Mouse (Mus musculus): Measurements from ENCODE around the gene Kcnip4. TPM values are rescaled to one million over a fixed set of nuclear protein-coding genes. Genes with fewer than 3 reads are reported as not detected.

Kcnip4 gene
- polyA plus RNA-seq, 1 experiment from 2014 or later: 5.2 TPM

DNA sequence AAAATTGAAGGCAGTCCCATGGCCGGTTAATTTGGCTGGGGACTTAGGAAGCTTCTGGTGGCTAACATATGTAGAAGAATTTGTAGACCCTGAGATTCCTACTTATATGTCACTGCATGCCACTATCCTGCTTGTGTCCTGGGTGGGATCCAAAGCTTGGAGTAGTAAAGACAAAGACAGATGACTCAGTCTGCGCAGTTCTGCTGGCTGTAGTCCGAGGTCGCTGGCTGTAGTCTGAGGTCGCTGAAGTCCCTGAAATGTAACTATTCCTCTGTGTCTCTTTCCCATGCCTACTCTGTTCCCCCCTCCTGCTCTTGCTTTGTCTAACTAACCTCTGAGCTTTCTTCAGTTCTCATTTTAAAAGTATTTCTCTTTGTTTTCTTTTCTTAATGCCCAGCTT, 1114.4 kb downstream of the Kcnip4 start:
- H3K4me1 ChIP-seq: no peaks in the 10 kb centered on the region
- no peak overlapping the region for H3K4me2 ChIP-seq (replicated peaks)
- no peak overlapping the region for H3K4me3 ChIP-seq
- no peak overlapping the region for H3K27ac ChIP-seq (replicated peaks)
- no peak overlapping the region for H3K9ac ChIP-seq (replicated peaks)
- WGBS: 72% methylated on average over 5 of the region's 5 CpGs
- no peak for ATAC-seq (replicated peaks)
- no peaks in the 10 kb centered on the region for H3K36me3 ChIP-seq
- H3K9me3 ChIP-seq: no peaks in the 10 kb centered on the region
- no peaks in the 10 kb centered on the region for H3K27me3 ChIP-seq

DNA sequence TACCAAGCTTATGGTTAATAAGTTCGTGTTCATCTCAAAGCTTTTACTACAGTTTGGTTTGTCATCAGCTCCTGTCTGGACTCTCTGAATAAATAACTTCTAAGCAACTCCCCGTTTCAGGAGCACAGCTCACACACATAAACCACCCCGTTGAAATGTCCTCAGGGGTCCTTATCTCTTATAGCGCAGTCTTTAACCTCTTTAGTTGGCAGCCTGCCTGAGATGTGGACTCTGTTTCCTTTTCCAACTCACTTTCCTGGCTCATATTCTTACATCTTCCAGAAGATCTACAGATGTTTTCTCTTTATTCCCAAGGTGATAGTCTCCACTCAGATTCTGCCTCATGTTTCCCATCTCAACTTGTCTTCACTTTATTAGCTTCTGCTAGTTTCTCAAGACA, 1116.4 kb downstream of the Kcnip4 start:
- Histone ChIP-seq H3K9me3 (no peaks in the 10 kb centered on the region), H3K4me3 (no peak overlapping the region), H3K9ac (replicated peaks) (no peak overlapping the region), H3K36me3 (no peaks in the 10 kb centered on the region), H3K4me2 (replicated peaks) (no peak overlapping the region), H3K27me3 (no peaks in the 10 kb centered on the region), H3K4me1 (no peaks in the 10 kb centered on the region), H3K27ac (replicated peaks) (no peak overlapping the region)
- 87% methylated on average over 4 of the region's 4 CpGs for WGBS
- ATAC-seq (replicated peaks): no peak

DNA sequence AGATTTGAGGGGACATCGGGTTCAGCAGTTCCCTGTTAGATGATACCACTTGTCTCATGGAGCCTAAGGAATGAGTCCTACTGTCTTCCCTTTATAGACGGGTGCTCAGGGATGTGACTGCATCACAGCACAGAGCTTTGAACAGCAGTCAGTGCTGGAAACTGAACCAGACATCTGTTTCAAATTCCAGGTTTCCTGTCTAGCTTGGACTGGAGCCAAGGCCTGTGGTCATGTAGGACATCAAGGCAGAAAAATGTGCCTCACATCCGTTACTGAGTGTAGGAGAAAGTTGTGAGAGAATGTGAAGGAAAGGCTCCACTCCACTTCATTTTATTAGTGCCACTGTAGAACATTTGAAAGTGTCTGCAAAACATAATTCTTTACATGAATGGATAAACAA, 1122.2 kb downstream of the Kcnip4 start:
- no peak overlapping the region for H3K4me2 ChIP-seq (replicated peaks)
- no peaks in the 10 kb centered on the region for H3K27me3 ChIP-seq
- no peak overlapping the region for H3K4me3 ChIP-seq
- H3K9me3 ChIP-seq: no peaks in the 10 kb centered on the region
- no peaks in the 10 kb centered on the region for H3K4me1 ChIP-seq
- no peak overlapping the region for H3K9ac ChIP-seq (replicated peaks)
- 87% methylated on average over 3 of the region's 3 CpGs for WGBS
- no peak overlapping the region for H3K27ac ChIP-seq (replicated peaks)
- peaks cover 4% of the 10 kb centered on the region; the same call in 1 of the 2 replicates for H3K36me3 ChIP-seq
- no peak for ATAC-seq (replicated peaks)

DNA sequence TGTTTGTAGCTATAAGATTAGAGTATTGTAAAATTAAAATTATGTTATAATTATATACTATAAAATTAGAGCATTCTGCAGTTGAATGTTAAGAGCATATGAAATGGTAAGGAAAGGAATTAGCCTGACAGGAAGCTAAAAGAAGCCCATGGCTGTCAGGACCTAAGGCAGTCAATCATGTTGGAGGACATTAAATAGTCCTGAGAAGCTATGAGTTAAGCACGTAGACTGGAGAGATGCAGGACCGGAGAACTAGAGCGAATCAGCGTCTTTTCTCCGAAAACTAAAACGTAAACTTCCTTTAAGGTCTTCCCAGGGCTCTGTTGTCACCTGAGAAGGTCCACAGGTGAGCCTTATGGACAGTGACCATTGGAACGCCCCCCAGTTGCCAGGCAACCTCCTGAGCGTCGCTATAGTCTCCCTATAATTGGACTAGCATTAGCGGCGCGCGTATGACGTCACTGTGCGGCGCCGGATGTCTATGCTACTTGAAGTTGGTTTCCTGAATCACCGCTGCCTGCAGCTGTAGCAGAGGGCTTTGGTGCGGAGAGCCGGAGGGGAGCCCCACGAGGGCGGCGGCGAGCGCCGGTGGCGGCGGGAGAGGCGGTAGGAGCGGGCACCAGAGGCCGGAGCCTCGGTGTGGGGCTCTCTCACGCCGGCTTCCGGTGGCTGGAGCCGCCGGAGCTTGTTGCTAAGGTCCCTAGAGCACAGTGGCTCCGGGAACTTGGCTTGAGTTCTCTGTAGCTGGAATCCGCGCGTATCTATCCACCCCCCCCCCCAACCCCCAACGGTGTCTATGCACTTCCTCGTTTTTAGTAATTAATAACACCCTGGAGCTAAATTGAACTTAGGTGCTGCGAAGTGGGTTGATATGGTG, 1152.6 kb downstream of the Kcnip4 start:
- Histone ChIP-seq H3K27me3 (no peaks in the 10 kb centered on the region), H3K4me3 (peak overlapping the region; percentile 82), H3K9me3 (no peaks in the 10 kb centered on the region), H3K4me1 (peaks cover 10% of the 10 kb centered on the region), H3K27ac (replicated peaks) (peak overlapping the region; percentile 68), H3K9ac (replicated peaks) (peak overlapping the region; percentile 65), H3K4me2 (replicated peaks) (peak overlapping the region; percentile 51), H3K36me3 (peaks cover 12% of the 10 kb centered on the region; the same call in 1 of the 2 replicates)
- ATAC-seq (replicated peaks): peak; percentile 100
- WGBS: under 1% methylated on average over 44 of the region's 44 CpGs

DNA sequence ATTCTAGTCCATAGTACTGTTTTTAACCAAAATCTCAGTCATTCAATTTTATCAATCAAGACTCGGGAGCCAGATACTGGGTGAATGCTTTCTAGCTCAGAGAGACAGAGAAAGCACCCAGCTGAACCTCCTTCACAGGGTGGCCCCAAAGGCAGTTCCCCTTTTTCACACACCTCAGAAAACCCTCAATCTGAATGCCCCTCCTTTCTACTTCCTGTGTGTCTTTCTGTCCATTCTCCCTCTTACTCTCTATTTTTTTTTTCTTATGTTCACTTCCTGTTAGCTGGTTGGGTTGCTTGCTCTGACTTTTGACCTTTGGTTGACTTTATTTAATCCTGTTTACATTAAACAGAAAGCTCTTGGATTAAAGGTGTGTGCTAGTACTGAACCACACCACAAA, 1175.4 kb downstream of the Kcnip4 start:
- H3K4me1 ChIP-seq: no peaks in the 10 kb centered on the region
- H3K4me3 ChIP-seq: no peak overlapping the region
- WGBS: 88% methylated on average over 1 of the region's 1 CpGs
- H3K9me3 ChIP-seq: no peaks in the 10 kb centered on the region
- H3K4me2 ChIP-seq (replicated peaks): no peak overlapping the region
- no peak overlapping the region for H3K27ac ChIP-seq (replicated peaks)
- no peaks in the 10 kb centered on the region for H3K36me3 ChIP-seq
- no peak overlapping the region for H3K9ac ChIP-seq (replicated peaks)
- H3K27me3 ChIP-seq: no peaks in the 10 kb centered on the region
- no peak for ATAC-seq (replicated peaks)

DNA sequence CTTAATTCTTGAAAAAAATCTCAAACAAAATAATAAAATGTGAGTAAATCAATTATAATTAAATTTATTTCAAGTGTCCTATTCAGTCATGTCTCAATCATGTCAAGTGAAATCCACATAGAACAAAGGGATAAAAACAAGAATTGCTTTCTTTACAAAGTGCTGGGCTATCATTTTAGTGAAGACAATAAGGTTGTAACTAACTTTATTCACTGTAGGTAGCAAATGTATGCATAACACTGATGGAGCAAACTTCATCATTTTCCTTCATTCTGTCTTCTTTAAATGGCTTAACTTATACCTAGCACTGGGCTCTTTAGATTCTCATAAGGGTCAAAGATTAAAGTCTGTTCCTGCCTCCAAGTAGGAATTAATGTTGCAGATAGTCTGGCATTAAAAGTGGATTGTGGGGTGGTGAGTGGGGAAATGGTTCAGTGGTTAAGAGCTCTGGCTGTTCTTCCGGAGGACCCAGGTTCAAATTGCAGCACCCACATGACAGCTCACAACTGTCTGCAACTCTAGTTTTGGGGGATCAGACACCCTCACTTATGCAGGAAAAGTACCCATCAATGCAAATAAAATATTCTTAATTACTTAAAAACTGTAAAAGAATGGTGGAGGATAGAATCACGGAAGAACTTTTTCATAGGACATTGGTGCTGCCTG, 1178.6 kb downstream of the Kcnip4 start:
- no peak; the same call in 1 of the 2 replicates for ATAC-seq (replicated peaks)
- no peaks in the 10 kb centered on the region for H3K36me3 ChIP-seq
- no peaks in the 10 kb centered on the region for H3K9me3 ChIP-seq
- H3K27me3 ChIP-seq: no peaks in the 10 kb centered on the region
- WGBS: 93% methylated on average over 2 of the region's 2 CpGs
- no peak overlapping the region for H3K4me2 ChIP-seq (replicated peaks)
- H3K9ac ChIP-seq (replicated peaks): no peak overlapping the region
- H3K4me1 ChIP-seq: no peaks in the 10 kb centered on the region
- no peak overlapping the region for H3K4me3 ChIP-seq
- no peak overlapping the region for H3K27ac ChIP-seq (replicated peaks)

DNA sequence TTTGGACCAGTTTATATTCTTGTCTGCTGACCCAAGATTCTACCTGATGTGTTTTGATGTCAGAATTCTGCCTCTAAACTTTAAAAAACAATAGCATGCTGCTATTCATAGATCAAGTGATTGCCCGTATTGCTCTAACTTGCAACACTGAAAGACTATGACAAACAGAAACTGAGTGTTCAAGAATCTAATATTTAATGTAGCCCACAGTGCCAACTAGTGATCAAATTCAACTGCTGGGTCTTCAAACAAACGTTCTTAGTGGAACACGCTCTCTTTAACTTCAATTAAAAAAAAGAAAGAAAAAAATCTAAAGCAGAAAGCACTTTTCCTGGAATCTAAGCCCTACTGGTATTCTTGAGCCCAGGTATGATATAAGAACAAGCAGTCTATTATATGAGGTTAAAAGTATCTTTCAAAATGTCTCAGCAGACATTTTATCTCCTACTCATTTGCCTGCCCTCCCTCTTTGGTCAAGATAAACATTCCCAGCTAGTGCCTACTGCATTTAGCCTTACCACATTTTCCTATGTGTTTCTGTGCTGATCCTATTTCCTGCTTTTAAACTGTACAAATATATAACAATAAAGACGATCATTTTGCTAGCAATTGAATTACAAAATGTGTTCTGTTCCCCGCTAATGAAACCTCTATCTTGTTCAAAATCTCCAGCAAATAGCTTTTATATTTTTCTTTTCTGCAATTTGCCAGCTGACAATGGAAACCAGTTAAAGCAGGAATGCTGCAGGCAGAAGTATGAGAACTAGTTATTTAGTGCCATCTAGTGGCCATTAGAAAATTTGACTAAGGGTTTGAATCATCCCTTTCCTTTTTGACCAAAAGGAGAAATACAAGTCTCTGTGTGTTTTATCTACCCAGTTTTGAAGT, 1179.4 kb downstream of the Kcnip4 start:
- Histone ChIP-seq H3K27ac (replicated peaks) (no peak overlapping the region), H3K9ac (replicated peaks) (no peak overlapping the region)

DNA sequence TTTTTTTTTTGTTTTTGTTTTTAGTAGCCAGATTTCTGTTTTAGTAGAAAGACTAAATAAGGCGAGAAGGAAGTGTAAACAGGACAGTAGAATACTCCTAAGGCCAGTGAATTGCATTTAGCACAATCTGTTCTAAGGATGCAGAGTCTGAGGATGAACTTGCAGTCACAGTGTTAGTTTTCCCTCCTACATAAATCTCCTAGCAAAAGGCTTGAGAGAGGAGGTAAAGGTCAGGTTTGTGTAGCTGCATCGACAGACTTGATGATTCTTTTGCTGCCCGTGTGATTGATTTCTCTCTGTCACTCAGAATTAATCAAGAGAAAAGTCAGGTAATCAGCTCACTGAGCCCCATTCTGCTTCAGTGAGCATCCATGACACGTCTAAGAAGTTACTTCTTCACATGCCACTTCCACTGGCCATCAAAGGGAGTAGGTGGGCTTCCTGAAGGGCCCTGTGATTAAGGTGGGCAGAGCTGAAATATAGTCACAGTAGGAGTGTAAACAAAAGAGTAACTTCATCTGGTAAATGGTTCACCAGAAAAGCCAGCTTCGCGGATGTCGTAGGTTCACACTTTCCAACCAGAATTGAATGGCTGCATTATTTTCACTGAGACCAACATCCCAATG, 1183.8 kb downstream of the Kcnip4 start:
- Histone ChIP-seq H3K9me3 (no peaks in the 10 kb centered on the region), H3K9ac (replicated peaks) (no peak overlapping the region), H3K4me1 (no peaks in the 10 kb centered on the region), H3K36me3 (no peaks in the 10 kb centered on the region), H3K4me2 (replicated peaks) (no peak overlapping the region), H3K4me3 (no peak overlapping the region), H3K27me3 (no peaks in the 10 kb centered on the region), H3K27ac (replicated peaks) (no peak overlapping the region)
- WGBS: 47% methylated on average over 7 of the region's 7 CpGs
- no peak for ATAC-seq (replicated peaks)

More for the DNA sequence above, 1179.4 kb downstream of the Kcnip4 start:
- ATAC-seq (replicated peaks): peak; percentile 86
- Histone ChIP-seq H3K4me1 (no peaks in the 10 kb centered on the region), H3K4me2 (replicated peaks) (no peak overlapping the region), H3K36me3 (no peaks in the 10 kb centered on the region), H3K9me3 (no peaks in the 10 kb centered on the region), H3K27me3 (no peaks in the 10 kb centered on the region), H3K4me3 (no peak overlapping the region)
- 46% methylated on average over 5 of the region's 5 CpGs for WGBS
